Mouse (Mus musculus) left cerebral cortex, postnatal 10 days (tissue): ENCODE measurements at regions not wholly inside any gene's neighbourhood (a gene's known extent, or its start where the extent isn't known, plus 50 kb on each side); places are given as distances from the start of the nearest gene placed in this dataset.

Experiments used
- DNase-seq, 2 experiments: peaks; one replicate each; pipeline ENCODE4 v3.0.0; 2021 to 2022; ENCODE audit warnings: low spot score in 2 of 2, mixed read lengths in 1 of 2; ENCODE audit errors: extremely low spot score in 1 of 2
- intact Hi-C: fragments of 180-260 bp; cut with DNase I; formaldehyde crosslinking; loops from one replicate; pipeline ENCODE4 v1.15.1; 2025

DNA sequence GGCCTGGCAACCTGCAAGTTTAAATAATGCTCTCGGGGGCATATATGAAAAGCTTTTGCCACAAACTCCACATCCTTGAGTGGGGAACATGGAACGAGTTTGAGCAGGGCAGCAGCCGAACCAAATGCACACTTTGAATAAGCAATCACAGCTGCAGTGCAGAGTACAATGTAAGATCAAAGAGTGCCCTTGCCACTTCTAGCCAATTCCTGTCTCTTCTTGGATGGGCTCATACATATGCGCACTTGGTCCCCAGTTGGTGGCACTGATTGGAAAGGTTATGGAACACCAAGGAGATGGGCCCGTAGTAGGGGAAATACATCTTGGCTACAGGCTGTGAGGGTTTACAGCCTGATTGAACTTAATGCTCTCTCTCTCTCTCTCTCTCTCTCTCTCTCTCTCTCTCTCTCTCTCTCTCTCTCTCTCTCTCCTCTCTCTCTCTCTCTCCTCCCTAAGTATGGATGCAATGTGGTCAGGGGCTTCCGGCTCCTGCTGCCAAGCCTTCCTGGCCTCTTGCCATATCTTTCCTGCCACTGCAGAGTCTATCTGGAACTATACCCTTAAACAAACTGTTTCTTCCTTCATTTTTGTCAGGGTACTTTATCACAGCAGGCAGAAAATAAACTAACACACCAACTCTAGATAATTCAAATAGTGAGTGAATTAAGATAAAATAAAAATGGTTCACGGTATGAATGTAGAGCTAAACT, 88.6 kb upstream of the Mbnl3 start:
- no peak for DNase-seq
- intact Hi-C loops = no loop called here

DNA sequence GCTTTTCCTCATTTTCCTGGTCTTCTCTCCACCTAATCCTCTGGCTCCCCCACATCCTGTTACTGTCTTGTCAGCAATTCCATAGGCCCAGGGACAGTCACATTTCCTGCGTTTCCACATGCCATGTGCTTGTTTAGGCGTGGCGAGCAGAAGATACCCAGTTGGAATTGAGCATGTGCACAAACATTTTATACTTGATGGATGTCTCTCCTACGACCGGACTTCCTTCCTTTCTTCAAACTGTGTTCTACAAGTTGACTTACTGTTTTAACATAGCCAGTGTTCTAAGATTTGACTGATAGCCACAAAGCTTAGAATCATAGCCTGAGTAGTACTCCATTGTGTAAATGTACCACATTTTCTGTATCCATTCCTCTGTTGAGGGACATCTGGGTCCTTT, 86.0 kb upstream of the Mbnl3 start:
- no peak for DNase-seq
- intact Hi-C loops = no loop called here

DNA sequence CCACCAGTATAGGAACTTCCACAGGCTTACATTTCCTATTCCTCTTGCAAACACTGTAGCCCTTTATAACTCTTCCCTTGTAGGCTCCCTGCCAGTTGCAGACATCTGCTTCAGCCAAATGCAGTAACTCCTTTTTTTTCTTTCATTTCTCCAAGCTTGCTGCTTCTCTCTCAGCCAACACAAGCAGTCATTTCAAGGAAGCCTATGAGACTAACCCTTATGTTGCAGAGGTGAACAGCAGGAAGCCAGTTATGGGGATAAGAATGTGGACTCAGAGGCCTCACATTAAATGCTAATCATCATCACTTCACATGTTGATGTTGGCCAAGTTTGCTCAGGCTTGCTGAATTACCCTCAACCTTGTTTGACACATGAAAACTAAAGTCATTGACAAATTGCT, 71.9 kb upstream of the Mbnl3 start:
- intact Hi-C loops = no loop called here
- DNase-seq = peak; percentile 23 to 55

DNA sequence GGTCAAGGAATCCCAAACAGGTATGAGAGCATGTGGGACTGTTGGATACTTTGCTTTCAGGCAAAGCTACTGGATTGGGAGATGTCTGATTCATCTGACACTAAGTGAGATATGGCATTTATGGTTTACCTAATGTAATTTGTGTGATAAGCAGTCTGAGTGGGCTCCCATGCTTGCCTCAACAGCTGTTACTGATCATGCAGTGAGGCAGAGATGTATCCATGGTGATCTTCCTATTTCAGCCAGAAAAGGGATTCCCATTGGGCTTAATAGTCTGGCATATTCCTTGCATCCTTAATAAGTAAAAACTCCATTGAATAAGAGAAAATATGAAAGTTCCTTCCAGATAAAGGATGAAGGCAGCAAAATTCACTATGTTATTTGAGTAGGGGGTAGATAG, 58.4 kb upstream of the Mbnl3 start:
- intact Hi-C loops = no loop called here
- no peak for DNase-seq
